Mouse (Mus musculus): Measurements from ENCODE around the gene Yif1a.

Yif1a gene

DNA sequence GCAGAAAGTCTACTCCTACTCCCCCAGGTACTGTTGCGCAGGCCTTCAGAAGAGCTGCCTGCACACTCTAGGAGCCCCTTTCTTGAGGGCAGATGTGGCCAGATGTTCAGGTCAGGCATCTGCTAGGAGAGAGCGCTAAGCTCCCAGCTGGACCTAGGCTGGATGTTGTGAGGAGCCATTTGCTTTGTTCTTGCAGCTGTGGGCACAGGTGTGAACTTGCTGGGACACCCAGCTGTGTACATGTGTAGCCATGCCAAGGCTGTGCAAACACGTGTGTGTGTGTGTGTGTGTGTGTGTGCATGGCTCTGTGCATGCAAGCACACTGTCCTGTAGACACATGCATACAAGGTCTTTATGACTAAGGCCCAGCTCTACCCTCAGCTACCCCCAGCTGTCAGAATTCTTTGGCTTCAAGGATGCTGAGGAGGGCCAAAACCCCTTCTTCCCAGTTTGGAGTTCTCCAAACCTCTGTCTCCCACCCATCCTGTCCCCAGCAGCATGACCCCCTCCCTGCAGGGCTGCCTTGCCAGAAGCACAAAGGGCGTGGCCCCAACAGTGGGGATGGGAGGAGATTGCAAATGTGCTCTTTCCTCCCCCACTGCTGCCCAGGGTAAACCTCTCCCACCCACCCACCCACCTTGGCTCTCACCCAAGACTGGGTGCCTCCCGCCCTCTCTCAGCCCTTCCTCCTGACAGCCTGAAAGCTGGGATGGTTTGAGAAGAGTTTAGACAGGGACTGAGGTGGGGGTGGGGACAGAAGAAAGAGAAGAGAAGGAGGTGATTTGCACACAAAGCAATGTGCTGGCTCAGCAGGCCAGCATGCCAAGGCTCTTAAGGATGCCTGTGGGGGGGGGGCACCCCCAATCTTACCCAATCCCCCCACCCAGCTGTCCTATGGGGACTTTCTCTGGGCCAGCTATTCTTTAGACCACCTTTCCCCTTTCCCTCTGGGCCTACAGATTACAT, 27.7 kb upstream of the Yif1a start:
- DNase-seq (ENCODE audit: low spot score in 2 of 2): no peak

DNA sequence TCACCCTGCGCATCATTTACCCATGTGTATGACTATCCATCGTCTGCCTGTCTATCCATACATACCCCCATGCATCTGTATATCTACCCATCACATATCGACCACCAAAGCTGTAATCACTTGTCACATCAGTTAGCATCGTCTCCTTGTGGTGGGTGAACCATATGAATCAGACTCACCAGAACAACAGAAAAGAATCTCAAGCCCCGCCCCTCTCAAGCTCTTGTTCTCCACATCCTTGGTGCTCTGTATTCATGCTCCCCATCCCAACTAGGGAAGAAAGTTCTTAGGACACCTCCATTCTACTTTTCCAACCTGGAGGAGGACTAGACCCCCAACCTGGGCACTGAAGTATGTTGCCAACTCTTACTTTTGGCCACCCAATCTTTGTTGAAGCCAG, 26.3 kb upstream of the Yif1a start:
- no peak for DNase-seq (ENCODE audit: low spot score in 2 of 2)

DNA sequence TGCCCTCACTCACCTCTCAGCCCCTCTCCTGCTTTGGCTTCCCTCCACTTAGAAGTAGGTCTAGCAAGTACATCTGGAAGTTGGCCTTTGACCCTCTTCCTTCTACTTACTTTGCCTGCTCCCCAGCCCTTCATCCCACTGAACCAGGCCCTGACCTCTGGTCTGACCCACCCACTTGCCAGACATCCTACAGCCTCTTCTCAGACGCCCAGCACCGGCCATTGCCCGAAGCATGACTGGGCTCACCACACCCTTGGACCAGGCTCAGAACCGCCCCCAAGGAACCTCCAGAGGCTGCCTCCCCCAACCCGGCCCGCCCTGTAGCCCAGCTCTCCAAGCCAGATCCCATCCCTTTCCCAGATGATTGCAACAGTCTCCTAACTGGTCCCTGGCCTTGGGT, 25.9 kb upstream of the Yif1a start:
- DNase-seq (ENCODE audit: low spot score in 2 of 2): no peak

DNA sequence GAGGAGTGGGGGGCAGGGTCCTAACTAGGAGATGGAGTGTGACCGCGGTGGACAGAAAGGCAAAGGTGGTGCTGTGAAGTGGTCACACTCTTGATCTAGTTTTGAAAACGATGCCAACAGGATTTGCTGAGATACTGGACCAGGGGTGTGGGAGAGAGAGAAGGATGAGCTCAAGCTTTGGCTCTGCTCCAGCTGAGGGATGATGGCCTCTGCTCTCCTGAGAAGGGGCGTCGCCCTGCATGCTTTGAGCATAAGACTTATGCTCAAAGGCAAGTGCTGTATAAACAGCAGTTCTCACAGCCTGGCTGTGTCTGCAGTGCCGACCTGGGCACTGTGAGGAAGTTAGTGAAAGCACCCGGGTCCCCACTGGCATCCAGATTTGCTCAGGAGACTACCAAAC, 23.2 kb upstream of the Yif1a start:
- no peak for DNase-seq (ENCODE audit: low spot score in 2 of 2)

DNA sequence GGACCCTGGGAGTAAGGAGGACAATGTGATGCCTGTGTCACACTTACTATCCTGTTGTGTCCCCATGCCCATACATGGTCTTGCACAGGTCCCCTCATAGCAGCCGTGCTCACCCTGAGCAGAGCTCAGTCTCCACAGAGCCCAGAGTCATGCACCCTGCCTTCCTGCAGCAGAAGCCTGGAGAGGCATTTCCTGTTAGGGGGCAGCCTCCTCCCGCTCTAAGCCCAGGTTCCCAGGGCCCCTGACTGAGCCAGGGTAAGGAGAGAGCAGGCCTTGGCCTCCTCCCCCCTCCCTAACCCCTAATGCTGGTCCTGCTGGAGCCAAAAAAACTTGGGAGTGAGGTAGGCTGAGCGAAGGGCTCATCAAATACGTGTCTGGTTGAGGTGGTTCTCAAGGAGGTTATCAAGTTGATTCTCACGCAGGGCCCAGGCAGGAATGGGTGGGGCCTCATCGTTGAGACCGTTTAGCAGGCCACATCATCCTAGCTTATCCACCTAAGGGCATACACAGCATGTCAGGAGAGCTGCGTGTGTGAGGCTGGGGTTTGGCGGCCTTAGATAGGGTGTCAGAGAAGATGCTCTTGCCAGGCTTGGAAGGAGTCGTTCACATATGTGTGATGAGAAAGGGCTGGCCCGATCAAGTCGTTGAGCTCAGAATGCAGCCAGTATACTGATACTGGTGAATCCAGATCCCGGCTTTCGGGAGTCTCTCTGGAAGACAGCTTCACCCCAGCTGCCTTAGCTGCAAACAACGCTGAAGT, 21.1 kb upstream of the Yif1a start:
- no peak for DNase-seq (ENCODE audit: low spot score in 2 of 2)

DNA sequence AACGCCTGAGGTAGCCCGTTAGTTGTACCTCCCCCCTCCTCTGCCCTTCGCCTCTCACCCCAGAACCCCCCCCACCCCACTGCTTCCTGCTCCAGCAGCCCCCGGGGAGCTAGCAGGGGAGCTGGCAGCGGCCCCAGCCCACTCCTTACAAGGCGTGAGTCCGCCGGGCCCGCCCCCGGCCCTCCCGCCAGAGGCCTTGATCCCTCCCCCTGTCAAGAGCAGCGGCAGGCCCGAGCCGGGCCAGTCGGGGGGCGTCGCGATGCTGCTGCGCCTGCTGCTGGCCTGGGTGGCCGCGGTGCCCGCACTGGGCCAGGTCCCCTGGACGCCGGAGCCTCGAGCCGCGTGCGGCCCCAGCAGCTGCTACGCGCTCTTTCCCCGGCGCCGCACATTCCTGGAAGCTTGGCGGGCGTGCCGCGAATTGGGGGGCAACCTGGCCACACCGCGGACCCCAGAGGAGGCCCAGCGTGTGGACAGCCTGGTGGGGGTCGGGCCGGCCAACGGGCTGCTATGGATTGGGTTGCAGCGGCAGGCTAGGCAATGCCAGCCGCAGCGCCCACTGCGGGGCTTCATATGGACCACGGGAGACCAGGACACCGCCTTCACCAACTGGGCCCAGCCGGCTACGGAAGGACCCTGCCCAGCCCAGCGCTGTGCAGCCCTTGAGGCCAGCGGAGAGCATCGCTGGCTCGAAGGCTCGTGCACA, 20.3 kb upstream of the Yif1a start, which contains the start of gene Cd248:
TSS of gene Cd248 (plus strand) at position 212 of the 703 bp plus-strand sequence.
- peak in 1 of 2 experiments; percentile 15 for DNase-seq (ENCODE audit: low spot score in 2 of 2)

DNA sequence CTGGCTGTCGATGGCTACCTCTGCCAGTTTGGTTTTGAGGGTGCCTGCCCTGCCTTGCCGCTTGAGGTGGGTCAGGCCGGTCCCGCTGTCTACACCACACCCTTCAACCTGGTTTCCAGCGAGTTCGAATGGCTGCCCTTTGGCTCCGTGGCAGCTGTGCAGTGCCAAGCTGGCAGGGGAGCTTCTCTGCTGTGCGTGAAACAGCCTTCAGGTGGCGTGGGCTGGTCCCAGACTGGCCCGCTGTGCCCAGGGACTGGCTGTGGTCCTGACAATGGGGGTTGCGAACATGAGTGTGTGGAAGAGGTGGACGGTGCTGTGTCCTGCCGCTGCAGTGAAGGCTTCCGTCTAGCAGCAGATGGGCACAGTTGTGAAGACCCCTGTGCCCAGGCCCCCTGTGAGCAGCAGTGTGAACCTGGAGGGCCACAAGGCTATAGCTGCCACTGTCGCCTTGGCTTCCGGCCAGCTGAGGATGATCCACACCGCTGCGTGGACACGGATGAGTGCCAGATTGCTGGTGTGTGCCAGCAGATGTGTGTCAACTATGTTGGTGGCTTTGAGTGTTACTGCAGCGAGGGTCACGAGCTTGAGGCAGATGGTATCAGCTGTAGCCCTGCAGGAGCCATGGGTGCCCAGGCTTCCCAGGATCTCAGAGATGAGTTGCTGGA, 19.6 kb upstream of the Yif1a start:
- no peak for DNase-seq (ENCODE audit: low spot score in 2 of 2)

DNA sequence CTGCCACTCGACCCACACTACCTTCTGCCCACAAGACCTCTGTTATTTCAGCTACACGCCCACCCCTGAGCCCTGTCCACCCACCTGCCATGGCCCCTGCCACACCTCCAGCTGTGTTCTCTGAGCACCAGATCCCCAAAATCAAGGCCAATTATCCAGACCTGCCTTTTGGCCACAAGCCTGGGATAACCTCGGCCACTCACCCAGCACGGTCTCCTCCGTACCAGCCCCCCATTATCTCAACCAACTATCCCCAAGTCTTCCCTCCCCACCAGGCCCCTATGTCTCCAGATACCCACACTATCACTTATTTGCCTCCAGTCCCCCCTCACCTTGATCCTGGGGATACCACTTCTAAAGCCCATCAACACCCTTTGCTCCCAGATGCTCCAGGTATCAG, 18.9 kb upstream of the Yif1a start:
- DNase-seq (ENCODE audit: low spot score in 2 of 2): no peak

DNA sequence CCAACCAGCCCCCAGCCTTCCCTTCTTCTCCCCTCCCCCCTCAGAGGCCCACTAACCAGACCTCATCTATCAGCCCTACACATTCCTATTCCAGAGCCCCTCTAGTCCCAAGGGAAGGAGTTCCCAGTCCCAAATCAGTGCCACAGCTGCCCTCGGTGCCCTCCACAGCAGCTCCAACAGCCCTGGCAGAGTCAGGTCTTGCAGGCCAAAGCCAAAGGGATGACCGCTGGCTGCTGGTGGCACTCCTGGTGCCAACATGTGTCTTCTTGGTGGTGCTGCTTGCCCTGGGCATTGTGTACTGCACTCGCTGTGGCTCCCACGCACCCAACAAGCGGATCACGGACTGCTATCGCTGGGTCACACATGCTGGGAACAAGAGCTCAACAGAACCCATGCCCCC, 18.4 kb upstream of the Yif1a start:
- DNase-seq (ENCODE audit: low spot score in 2 of 2): no peak

DNA sequence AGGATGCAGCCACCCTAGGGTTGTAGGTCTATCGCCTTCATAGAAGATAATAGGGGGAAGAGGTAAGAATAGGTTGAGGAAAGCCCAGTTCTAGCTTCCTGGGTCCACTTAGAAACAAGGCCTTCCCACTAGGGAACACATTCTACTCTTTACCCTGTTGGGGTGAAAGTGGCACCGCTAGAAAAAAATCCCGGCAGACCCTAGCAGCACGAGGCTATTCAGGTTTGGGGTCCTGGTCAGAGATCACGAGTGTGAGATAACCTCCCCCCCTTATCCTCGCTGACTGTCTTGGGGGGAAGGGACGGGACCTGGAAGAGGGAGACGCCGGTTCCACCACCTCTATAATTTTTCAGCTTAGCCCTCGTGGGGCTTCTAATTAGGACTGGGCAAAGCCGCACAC, 17.3 kb upstream of the Yif1a start:
- no peak for DNase-seq (ENCODE audit: low spot score in 2 of 2)

DNA sequence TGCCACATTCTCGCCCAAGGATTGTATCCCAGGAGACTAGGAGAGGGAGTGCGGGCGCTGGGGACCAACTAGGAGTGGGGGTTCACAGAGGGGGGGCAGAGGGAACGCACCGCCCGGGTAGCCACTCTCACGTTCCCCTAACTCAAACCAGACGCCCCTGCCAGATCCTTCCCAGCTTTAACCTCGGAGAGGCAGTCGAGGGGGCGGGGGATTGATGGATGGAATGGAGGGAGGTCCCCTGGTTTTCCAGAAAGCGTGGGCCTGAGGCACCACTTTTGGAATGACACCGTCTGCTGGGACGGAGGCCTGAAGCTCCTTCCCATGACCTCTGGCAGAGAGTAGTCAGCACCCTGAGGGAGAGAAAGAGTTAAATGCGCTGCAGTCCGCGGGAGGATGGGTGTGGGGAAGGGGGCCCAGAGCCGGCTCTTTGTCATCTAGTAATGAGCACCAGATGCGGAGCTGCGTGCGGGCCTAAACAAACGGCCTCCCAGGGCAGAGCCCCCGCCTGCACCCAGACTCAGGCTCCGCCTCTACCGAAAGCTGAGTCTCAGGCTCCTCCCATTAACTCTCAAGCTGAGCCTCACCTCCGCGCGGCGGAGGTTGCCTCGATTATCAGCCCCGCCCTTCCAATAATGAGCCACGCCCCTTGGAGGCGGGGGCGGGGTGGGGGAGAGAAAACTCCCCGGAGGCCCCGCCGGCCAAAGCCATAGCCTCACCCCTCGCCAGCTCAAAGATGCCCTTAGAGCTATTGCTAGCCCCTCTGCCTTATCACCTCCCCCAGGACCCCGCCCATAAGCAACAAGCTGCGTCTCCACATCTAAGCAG, 16.6 kb upstream of the Yif1a start:
- peak in 1 of 2 experiments; percentile 50 for DNase-seq (ENCODE audit: low spot score in 2 of 2)

DNA sequence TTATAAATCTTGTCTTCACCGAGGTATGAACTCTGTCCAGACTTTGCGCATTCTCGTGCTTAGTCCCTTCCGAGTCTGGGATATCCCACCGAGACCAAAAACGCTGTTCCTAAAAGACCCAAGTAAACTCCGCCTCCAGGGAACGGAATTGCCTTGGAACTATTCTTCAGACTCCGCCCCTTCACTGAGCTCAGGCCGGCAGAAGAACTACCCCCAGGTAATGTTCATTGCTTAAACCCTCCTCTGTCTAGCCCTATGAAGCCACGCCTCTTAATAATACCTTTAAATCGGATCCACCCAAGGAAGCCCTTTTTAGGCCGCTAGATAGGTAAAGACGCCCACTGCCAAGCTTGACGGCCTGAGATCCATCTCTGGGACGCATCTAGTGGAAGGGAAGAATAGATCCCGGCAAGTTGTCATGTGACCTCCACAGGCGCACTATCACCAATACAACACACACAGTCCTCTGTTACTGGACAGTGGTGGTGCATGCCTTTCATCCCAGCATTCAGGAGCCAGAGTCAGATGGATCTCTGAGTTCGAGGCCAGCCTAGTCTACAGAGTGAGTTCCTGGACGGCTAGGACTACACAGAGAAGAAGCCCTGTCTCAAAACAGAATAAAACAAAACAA, 15.8 kb upstream of the Yif1a start:
- DNase-seq (ENCODE audit: low spot score in 2 of 2): peak in 1 of 2 experiments; percentile 4

DNA sequence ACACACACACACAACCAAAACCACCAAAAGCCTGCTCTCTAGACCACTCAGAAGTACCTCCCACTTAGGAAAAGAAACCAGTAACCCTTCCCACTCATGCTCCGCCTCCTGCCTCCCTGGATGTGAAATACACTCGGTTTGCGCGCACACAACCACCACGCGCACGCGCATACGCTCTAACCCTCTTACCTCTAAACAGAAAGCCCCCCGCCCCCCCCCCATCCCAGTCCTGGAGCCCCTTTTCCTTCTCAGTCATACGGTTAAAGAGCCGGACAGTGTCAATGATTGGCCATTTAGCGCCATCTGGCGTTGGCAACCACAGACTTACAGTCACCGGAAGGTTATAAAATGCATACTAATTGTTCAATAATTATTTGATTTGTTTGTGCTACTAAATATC, 15.3 kb upstream of the Yif1a start:
- DNase-seq (ENCODE audit: low spot score in 2 of 2): peak in 1 of 2 experiments; percentile 28

DNA sequence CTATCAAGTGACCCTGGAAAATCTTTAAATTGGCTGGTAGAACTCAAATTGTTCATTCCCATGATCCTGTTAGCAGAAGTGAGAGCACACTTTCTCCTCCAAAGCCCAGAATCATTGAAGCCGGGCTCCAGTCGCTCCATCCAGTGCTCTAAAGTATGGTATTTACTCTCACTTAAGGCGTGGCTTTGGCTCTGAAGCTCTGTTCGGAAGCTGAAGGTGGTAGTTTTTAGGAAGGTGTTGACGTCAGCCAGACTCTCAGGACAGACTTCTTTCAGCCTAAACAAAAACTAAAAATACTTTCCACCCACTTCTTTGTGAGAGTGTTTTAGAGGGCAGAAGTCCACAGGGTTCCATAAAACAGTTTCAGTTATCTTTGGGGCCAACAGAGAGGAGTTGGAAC, 14.8 kb upstream of the Yif1a start:
- DNase-seq (ENCODE audit: low spot score in 2 of 2): peak in 1 of 2 experiments; percentile 16

DNA sequence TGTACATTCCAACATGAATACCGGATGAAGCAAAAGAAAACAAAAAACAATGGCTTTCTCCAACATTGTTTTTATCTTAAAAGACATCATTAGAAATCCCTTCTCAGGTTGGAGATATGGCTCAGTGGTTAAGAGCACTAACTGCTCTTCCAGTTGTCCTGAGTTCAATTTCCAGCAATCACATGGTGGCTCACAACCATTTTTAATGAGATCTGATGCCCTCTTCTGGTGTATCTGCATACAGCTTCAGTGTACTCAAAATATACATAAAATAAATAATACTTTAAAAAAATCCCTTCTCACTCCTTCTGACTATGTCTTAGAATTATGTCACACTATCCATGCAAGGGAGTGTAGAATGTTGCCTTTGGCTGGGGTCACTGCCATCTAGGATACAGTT, 9.1 kb upstream of the Yif1a start:
- no peak for DNase-seq (ENCODE audit: low spot score in 2 of 2)

DNA sequence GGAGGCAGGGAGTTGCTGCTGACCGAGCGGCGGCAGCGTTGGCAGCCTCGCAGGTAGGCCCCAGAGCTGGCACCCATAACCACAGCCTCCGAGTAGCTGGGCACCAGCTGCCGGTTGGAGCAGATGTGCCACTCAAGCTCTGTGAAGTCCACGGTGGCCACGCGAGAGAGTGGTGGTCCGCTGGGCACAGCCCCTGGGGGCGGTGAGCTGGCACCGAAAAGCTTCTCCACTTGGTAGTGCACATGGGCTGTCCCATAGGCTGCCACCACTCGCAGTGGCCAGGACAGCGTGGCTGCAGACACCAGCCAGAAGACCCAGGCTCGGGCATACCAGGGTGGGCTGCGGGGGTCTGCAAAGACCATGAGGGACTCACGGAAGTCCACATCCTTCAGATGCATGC, 6.3 kb upstream of the Yif1a start:
- DNase-seq (ENCODE audit: low spot score in 2 of 2): no peak

DNA sequence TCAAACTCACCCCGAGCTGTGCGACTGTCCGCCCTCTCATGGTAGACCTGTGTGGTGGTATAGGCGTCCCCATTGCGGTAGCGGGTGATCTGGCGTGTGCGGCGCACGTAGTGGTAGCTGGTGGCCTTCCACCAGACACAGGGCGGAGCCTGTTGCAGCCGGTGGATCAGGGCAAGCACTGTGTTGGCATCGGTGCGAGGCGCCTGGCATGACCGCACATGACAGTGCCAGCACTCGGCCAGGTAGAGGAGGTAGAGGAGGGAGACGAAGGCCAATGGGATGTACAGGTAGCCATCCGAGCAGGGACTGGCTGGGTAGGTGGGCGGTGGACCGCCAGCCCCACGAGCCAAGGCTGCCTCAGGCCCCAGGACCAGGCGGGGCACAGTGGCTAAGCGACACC, 5.7 kb upstream of the Yif1a start:
- DNase-seq (ENCODE audit: low spot score in 2 of 2): no peak

DNA sequence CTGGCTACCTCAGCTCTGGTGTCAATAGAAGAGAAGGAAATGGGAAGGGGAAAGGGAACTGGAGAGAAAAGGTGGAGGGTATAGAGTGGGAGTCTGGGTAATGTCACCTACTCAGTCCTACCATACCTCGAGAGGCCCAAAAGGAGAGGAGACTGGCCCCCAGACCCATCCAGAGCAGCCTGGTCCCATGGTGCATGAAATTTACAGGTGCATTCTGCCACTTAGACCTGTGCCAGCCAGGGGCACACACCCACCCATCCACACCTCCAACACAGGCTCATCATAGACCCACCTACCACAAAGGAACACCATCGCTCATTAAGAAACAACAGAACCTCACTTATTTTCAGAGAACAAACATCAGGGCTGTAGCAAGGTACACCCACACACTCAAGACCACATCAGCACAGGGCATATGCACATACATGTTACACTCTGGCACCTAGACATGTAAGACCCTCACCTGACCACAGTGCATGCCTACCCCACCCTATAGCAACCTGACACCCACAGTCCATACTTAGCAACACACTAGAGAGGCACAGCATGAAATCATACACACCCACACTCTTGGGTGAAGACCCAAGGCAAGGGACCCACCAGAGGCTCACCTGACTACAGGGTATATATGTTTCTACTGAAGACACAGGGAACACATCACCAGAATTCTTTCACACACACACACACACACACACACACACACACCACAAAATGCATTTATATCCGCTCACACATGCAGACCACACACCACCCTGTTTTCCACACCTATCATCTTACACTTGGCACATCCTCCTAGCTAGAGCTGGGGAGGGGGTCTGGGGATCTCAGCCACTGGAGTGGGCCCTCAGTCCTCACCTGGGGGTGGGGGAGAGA, 4.1 kb upstream of the Yif1a start:
- no peak for DNase-seq (ENCODE audit: low spot score in 2 of 2)

DNA sequence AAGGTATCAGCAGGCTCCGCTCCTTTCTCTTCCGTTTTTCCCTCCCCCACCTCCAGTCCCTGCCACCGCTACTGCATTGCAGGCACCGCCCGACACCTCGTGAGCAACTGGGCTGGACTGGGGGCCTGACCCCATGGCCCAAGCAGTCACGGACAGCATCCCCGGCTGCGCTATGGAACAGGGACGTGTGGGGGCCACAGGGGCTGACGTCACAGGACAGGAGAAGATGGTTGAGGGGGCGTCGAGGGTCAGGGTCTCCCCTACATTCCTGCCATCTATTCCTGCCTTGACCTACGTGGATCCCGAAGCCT, 3.5 kb upstream of the Yif1a start:
- no peak for DNase-seq (ENCODE audit: low spot score in 2 of 2)

All from frontal cortex, postnatal 36 days (tissue).